Mouse (Mus musculus) ovary, postnatal 36 days (tissue): ENCODE results near the gene Fam20a.
A peak's percentile ranks its signal among the peaks of the same experiment; 100 is the strongest.

ENCODE experiments used
- DNase-seq: peaks from one replicate; pipeline ENCODE4 v3.0.0; 2022; ENCODE audit warnings: low spot score, mixed read lengths

The Fam20a gene

DNA sequence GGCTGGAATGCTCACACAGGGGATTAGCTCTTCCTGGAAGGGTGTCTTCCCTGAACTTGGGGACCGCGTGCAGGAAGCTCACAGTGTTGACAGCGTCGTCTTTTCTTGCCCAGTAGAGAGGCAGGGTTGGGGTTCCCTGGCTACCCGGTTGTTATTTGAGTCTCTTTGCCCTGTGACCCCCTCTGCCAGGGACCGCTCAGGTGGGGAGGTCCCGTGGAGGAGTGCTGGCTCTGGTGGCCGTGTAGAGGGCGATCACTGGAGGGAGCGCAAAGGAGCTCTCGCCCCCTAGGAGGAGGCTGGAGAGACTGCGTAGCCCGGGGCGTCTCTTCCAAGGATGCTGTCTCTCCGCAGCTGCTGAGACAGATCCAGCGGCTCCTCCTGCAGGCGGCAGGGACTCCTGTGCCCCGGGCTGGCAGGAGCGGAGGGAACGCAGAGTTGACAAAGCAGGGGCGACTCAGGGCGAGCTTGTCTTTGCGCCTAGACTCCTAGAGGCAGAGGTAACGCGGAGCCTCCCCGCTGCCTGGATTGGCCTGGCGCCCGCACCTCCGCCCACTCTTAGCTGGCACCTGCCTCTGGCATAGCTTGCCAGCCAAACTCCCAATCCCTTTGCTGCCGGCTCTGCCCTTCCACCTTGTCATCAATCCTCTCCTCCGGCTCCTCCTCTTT, at the start of gene Fam20a:
Gene Fam20a, minus strand, starts transcription at position 499 of the 666 bp plus-strand sequence.
- peak; percentile 68 for DNase-seq

DNA sequence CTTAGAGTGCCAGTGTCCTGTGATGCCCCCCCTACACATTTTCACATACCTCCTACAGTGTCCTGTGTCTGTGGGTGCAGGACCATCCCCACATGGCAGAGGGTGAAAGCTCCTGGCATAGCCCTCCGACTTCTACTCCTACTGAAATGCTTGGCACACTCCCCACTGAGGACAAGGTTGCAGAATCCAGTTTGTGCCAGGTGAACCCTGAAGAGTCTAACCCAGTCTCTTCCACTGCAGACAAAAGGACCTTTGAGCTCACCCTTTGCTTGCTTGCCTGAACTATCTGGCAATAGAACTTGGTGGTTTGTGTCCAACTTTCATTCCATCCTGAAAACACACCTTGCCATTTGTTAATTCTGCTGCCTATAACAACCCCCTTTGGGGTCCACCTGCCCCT, 49.3 kb upstream of the Fam20a start:
- DNase-seq, result no peak

DNA sequence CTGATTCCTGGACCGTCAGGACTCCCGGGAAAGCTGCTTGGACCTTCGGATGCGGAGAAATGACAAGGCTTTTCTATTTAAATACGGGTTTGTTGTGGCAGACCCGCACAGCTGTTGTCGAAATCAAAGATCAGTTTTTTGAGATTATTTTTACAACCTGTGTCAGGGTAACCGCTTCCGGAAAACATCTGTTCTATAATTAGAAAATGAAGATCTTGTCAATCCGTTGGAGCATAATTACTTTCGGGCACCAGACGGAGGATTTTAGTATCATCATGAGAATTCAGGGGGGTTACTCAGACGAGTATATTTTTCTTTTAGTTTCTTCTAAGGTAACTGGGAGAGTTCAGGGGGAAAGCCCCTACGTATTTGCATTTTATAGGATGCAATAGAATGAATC, 48.1 kb upstream of the Fam20a start:
- DNase-seq, result no peak

DNA sequence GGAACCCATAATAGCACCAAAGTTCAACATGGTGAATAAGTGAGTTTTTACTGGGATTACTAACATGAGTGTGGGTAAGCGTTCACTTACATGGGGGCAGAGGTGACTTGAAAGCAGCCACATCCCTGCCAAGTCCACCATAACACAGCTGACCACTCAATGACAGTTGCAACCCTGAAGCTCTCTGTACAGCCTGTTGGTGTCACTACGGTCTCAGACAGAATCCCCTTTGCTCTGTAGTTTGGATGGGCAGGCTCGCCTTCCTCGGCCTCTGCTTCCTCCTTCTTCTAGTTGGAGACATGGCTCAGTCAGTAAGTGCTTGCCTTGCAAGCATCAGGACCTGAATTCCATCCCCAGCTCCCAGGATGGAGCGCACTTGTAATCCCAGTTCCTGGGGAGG, 47.0 kb upstream of the Fam20a start:
- no peak for DNase-seq

DNA sequence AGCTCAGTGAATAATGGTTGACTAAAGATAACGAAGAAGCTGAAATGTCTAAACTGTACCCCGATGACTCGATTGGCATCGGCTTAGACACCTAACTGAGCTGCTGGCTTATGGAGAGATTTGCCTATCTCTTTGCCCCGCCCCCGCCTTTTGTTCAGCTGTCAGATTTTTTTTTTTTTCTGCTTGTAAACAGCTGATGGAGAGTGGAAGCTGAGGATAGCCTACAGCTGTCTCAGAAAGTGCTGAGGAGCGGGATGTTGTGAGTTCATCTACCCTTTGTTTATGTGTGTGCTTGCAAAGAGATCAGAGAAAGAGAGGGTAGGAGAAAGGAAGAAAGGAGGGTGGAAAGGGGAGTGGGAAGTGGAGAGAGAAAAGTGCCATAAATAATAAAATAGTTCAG, 38.0 kb upstream of the Fam20a start:
- no peak for DNase-seq

GRCm38 (mm10) chr11:109758616-109759215, 36.6 kb upstream of the Fam20a start:
- no peak for DNase-seq

DNA sequence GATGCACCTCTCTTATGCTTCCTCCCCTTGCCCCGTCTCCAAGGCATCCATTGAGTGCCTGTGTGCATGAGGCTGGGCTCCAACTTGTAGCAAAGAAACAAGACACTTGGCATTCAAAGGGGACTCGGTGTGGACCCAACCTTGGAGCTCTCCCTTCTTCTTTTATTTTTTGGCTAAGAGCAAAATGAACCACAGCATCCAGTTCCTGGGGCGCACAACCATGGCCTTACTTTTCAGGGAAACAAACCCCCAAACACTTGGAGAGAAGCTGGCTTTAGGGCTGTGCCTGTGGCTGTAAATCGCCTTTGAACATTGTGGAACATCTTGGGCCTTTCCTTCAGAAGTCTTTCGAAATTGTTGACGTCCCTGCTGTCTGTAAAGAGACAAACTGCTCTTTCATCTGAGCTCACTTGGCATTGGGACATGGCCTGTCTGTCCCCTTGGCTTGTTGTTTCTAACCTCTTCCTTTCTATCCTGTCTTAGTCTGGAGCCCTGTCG, 32.1 kb upstream of the Fam20a start:
- DNase-seq, result no peak

DNA sequence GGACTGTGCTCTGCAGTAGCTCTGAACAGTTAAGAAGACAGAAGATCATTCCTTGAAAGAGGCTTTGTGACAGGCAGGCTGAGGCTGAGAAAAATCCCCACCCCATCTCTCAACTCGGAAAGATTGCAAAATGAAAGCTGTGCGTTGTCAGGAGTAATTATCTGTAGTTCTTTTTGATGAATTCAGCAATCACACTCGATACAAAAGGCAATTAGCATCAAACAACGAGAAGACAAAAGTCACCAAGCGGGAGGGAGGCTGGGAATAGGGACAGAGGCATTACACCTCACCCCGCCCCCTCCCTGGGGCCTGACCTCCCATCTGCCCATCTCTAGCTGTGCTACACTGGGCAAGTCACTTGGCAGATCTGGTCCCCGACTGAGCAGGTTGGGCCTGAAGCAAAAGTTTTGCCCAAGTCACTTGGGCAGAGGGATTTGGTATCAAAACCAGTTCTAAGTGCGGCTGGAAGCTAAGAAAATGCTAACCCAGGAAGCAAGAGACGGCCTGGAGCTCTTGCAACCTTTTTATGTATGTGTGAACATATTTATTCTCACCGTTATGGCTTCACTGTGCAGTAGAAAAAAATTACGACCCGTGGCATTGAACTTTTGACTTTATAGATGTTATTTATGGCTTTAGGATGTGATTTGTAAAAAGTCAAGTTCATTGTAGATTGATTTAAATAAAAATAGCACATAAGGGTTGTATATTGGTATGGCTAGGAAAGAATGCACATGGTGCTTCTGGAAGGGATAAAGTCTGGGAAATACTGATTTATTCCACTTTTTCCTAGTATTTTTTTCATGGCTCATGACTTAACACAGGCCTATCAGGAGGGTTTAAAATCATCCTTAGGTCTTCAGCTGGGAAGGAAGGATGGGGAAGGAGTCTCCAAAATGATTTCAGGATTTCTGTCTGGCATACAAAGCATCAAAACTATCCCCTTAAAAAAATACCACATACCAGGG, 29.8 kb upstream of the Fam20a start:
- no peak for DNase-seq

GRCm38 (mm10) chr11:109745210-109745609, 23.1 kb upstream of the Fam20a start:
- no peak for DNase-seq

DNA sequence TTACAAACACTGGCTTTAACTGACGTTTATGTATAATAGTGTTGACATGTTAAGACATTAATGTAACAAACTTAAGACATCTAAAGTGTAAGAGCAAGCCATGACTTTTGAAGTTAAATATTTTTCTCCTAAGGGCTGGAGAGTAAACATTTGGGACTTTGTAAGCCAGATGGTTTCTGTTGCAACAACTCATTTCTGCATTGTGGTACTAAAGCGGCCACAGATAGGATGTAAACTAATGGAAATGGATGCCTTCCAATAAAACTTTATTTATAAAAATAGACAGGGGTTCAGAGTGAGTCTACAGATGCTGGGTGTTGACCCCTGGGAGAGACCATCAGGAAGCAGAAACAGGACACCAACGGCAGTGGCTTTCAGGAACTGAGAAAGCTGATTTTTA, 15.9 kb upstream of the Fam20a start:
- no peak for DNase-seq

DNA sequence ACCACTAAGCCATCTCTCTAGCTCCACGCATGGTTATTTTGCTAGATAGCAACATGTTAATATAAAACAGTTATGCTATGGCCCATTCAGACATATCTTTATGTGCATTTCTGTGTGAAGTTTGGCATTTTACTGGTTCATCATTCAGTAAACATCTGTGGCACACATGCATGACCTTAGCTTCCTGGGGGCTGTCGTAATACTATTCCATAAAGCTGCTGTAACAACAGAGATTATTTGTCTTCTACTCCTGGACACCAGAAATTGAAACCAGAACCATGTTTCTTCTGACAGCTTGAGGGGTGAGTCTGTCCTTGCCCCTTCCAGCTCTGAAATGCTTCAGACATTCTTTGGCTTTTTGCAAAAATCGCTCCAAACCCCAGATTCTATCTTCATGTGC, 14.3 kb upstream of the Fam20a start:
- DNase-seq, result no peak

GRCm38 (mm10) chr11:109734341-109734740, 12.3 kb upstream of the Fam20a start:
- no peak for DNase-seq

DNA sequence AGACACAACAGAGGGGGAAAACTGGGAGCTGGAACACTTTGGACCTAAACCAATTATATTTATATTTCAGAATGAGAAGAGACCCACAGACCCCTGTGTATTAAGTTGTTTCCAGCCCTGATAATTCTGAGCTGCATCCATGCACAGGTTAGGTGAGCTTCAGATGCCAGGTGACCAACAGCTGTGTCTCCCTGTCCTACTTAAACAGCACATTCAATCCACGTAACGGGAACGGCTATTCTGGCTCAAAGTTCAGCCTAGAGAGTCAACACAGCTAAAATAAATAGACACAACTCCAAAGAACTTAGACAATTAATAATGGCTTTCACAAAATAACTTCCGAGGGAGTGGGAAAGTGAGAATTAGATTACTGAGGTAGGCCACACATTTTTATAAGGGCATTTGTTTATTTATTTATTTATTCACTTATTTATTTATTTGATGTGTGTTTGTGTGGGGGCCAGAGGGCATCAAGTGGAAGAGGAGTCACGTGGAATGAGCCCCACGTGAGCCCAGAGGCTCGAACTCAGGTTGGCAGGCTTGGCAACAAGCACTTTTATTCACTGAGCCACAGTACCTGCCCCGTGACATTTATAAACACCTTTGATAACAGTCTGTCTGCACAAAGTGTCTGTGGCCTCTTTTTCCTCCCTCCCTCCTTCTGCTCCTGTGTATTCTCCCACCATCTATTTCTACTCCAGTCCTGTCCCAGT, 10.8 kb upstream of the Fam20a start:
- no peak for DNase-seq

GRCm38 (mm10) chr11:109728371-109728770, 6.3 kb upstream of the Fam20a start:
- DNase-seq, result no peak

DNA sequence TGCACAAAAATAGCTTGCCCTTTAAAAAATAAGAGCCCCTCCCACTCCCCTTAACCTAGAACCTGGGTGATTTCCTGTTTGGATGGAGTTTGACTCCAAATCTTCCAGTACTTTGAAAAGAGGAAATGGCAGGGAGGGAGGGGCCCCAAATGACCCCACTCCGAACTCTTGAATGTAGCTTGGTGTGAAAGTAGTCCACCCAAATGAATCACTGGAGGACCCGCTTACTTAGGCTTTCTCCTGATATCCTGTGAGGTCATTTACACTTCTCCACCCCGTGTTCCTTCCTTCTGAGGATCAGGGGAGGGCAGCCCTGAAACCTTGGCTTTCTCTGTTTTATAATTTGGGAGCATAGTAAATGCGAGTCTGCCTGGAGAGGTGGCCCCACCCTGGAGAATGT, 632 bp upstream of the Fam20a start:
- DNase-seq, result no peak

DNA sequence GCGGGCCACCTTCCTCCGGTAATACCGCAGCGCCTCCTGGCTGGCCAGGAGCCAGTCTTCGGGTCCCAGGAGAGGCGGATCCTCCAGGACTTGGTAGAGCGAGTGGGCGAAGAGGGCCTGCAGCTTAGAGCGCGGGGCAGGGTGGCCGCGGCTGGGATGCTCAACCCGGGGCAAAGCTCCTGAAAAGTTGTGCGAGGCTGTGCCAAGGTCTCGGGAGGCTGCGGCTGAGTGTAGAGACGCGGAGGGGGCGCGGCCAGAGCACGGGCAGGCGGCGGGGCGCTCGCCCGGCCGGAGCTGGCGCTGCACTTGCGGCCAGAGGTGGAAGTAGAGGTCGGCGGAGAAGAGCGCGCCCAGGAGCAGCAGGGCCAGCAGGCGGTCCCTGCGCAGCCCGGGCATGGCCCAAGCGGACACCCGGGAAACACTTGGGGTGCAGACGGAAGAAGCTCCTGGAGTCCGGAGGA, 729 bp downstream of the Fam20a start:
- peak; percentile 63 for DNase-seq

DNA sequence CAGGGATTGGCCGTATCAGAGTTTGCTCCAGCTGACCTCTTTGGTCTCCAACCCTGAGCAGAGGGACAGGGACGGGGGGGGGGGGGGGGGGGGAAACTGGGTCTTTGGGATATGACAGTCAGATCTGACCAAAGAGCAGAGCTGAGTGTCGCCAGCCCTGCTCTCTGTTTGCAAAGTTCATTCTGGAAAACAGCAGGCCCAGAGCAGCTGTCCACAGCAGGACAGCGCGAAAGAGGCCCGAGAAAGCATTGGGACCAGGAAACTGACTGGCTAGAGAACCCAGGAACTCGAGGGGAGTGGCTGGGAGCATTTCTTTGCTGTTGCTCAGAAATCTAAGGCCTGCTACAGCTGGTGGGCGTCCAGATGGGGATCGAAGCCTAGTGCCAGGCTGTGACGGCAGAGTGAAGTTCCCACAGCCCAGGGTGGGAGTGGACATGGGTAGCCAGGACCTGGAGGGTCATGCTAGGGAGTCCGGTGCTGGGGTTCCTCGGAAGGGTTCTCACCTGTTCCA, 1.2 kb downstream of the Fam20a start:
- peak; percentile 18 for DNase-seq

DNA sequence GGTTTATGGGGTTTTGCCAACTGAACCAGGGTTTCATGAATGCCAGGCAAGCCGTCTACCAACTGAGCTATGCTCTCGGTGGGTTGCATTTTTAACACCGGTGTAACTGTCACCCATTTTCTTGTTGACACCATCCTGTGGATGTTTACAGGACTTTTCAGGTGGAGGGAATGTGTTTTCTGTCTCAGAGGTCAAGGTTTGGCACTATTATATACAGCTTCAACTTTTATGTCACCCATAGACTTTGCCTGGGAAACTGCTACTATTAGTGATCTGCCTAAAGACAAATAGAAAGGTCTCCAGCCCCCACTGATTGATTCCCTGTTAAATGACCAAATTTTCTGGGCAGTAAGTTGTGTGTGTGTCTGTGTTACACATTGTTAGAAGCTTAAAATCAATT, 2.7 kb downstream of the Fam20a start:
- no peak for DNase-seq

DNA sequence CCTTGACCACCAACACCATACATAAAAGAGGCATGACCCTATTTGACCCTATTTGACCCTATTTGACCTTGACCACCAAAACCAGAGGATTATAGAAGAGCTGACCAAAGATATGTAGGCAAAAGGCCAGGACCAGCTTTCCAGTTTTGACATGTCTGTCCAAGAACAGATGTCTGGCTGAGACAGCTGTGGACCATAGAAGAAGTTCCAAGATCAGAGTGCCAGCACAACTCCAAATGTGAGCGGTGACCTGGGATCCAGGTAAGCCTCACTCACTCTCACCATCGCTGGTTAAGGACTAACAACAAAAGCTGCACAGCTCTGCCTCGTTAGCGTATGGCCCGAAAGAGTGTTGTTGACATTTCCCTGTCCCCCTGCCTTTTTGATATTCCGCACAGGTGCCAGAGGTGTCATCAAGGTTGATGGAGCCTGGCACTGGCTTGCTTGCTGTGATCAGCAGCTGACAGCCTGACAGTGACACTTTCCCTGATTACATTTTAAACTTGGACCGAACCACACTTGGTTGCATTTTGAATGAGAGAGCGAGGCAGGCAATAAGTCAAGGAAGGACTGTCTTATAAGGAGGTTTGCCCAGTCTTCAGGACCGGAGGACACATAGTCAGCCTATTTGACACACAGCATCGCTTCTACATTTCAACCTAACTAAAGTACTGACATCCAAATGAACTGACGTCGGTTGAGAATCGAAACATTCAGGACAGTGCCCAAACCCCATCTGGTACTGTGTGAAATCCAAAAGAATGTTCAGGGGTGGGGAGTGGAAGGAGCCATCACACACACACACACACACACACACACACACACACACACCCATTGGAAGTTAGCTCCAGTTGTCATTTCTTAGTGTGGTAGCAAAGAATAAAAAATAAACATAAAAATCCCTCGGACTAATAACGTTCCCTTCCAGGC, 3.8 kb downstream of the Fam20a start:
- DNase-seq, result no peak

GRCm38 (mm10) chr11:109717448-109717847, 4.6 kb downstream of the Fam20a start:
- no peak for DNase-seq

DNA sequence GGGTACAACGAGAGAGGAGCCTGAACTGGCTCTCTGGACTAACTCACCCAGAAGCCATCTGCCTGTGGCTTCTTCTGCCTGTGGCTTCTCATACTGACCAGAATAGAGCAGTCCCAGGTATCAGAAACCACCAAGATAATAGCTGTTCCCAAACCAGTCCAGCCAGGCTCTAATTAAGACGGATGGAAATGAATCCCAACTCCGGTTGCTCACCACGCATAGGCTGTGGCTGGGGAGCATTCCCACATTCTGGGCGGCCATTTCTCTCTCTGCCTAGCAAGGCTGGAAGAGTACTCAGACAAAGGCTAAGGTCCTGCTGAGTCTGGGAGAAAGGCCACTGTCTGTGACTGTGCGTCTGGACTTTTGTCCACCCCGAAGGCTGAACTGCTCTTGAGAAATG, 5.1 kb downstream of the Fam20a start:
- no peak for DNase-seq
